Mouse (Mus musculus) embryonic fibroblast, embryonic 13.5 days (primary cell): ENCODE measurements around the gene Slc17a1. TPM values are rescaled to one million over a fixed set of nuclear protein-coding genes. Genes with fewer than 3 reads are reported as not detected.

ENCODE experiments used
- H3K27ac ChIP-seq: 2 replicates; pipeline ENCODE4 v1.5.1; 2012; ENCODE audit warnings: low read length, control low read depth, inconsistent platforms; ENCODE audit not compliant: insufficient read depth
- H3K4me1 ChIP-seq: 2 replicates; pipeline ENCODE4 v1.6.1; 2011; ENCODE audit warnings: low read length; ENCODE audit not compliant: control insufficient read depth, insufficient read depth
- H3K4me3 ChIP-seq: 2 replicates; pipeline ENCODE4 v1.5.1; 2011; ENCODE audit warnings: mild to moderate bottlenecking, control low read depth, low read length; ENCODE audit not compliant: insufficient read depth
- CTCF ChIP-seq: IDR thresholded peaks from 2 replicates; pipeline ENCODE4 v1.5.1; 2011; ENCODE audit warnings: mild to moderate bottlenecking, control low read depth, low read length, moderate library complexity, borderline replicate concordance; ENCODE audit not compliant: insufficient read depth
- POLR2A ChIP-seq: IDR thresholded peaks from 2 replicates; pipeline ENCODE4 v1.6.1; 2011; ENCODE audit warnings: low read depth, mild to moderate bottlenecking, control low read depth, low read length, moderate library complexity
- polyA plus RNA-seq: library from polyadenylated mRNA; stranded (reverse); fragments of >200 nt; gene quantifications from 2 replicates; pipeline ENCODE4 v1.2.4, GENCODE M21; 2011; ENCODE audit warnings: low read depth; ENCODE audit not compliant: missing spikeins, insufficient read length

The Slc17a1 gene
- polyA plus RNA-seq, 1 experiment, result not detected

- Histone ChIP-seq H3K4me3 (no peak overlapping the region), H3K27ac (no peak overlapping the region), H3K4me1 (no peaks in the 10 kb centered on the region)
- no peak for TF ChIP-seq CTCF
- no peak for TF ChIP-seq POLR2A
Observed at GRCm38 (mm10) chr13:23887026-23887725, 19.6 kb downstream of the Slc17a1 start.

GRCm38 (mm10) chr13:23889011-23889605 lies 21.6 kb downstream of the Slc17a1 start:
- Histone ChIP-seq H3K27ac (no peak overlapping the region), H3K4me1 (no peaks in the 10 kb centered on the region), H3K4me3 (no peak overlapping the region)
- TF ChIP-seq POLR2A, result no peak
- TF ChIP-seq CTCF, result no peak

GRCm38 (mm10) chr13:23892592-23893268 lies 25.2 kb downstream of the Slc17a1 start:
- no peaks in the 10 kb centered on the region for H3K4me1 ChIP-seq
- no peak overlapping the region for H3K4me3 ChIP-seq
- TF ChIP-seq CTCF (no peak), POLR2A (no peak)
- H3K27ac ChIP-seq, result no peak overlapping the region

- no peaks in the 10 kb centered on the region for H3K4me1 ChIP-seq
- H3K27ac ChIP-seq, result no peak overlapping the region
- no peak for TF ChIP-seq POLR2A
- no peak for TF ChIP-seq CTCF
- no peak overlapping the region for H3K4me3 ChIP-seq
Observed at GRCm38 (mm10) chr13:23893269-23893593, 25.7 kb downstream of the Slc17a1 start.

- Histone ChIP-seq H3K4me3 (no peak overlapping the region), H3K27ac (no peak overlapping the region), H3K4me1 (no peaks in the 10 kb centered on the region)
- no peak for TF ChIP-seq CTCF
- TF ChIP-seq POLR2A, result no peak
Observed at GRCm38 (mm10) chr13:23898242-23898641, 30.7 kb downstream of the Slc17a1 start.

GRCm38 (mm10) chr13:23906906-23907305 lies 39.4 kb downstream of the Slc17a1 start:
- no peak for TF ChIP-seq POLR2A
- no peak for TF ChIP-seq CTCF
- H3K4me3 ChIP-seq, result no peak overlapping the region
- H3K27ac ChIP-seq, result no peak overlapping the region
- H3K4me1 ChIP-seq, result no peaks in the 10 kb centered on the region

GRCm38 (mm10) chr13:23910121-23910520 lies 42.6 kb downstream of the Slc17a1 start:
- no peak for TF ChIP-seq POLR2A
- no peak for TF ChIP-seq CTCF
- no peaks in the 10 kb centered on the region for H3K4me1 ChIP-seq
- H3K27ac ChIP-seq, result no peak overlapping the region
- H3K4me3 ChIP-seq, result no peak overlapping the region

- TF ChIP-seq POLR2A (no peak), CTCF (no peak)
- Histone ChIP-seq H3K4me3 (no peak overlapping the region), H3K27ac (no peak overlapping the region), H3K4me1 (no peaks in the 10 kb centered on the region)
Observed at GRCm38 (mm10) chr13:23911335-23911734, 43.8 kb downstream of the Slc17a1 start.

GRCm38 (mm10) chr13:23913791-23914306 lies 46.3 kb downstream of the Slc17a1 start:
- no peak for TF ChIP-seq POLR2A
- no peak for TF ChIP-seq CTCF
- Histone ChIP-seq H3K27ac (no peak overlapping the region), H3K4me1 (no peaks in the 10 kb centered on the region), H3K4me3 (no peak overlapping the region)
